Mouse (Mus musculus) kidney, postnatal 0 days (tissue): ENCODE results near the gene Lsm14b. TPM values are rescaled to one million over a fixed set of nuclear protein-coding genes. Genes with fewer than 3 reads are reported as not detected.

Experiments
- ATAC-seq: fragments of 200-750 bp; cut with Nextera tagmentation; replicated peaks from 2 replicates; pipeline ENCODE4 v1.8.0; 2017; ENCODE audit warnings: low read depth, moderate number of reproducible peaks, moderate TSS enrichment, moderate library complexity; ENCODE audit not compliant: low FRiP score
- DNase-seq: peaks from one replicate; pipeline ENCODE4 v3.0.0-alpha.2; 2016; ENCODE audit warnings: low spot score
- H3K27ac ChIP-seq: fragments of 300-500 bp; sonication (generic); 2 replicates; pipeline ENCODE4 v1.5.1; 2014; ENCODE audit warnings: mild to moderate bottlenecking
- H3K27me3 ChIP-seq: fragments of 300-500 bp; sonication (generic); 2 replicates; pipeline ENCODE4 v1.6.1; 2014; ENCODE audit warnings: low read length, mixed read lengths; ENCODE audit not compliant: insufficient read depth
- H3K36me3 ChIP-seq: fragments of 300-500 bp; sonication (generic); 2 replicates; pipeline ENCODE4 v1.6.1; 2014; ENCODE audit warnings: low read length, mixed read lengths; ENCODE audit not compliant: insufficient read depth
- H3K4me1 ChIP-seq: fragments of 300-500 bp; sonication (generic); replicated peaks from 2 replicates; pipeline ENCODE4 v1.6.1; 2014; ENCODE audit warnings: antibody characterized with exemption, low read length, mixed read lengths; ENCODE audit not compliant: insufficient read depth
- H3K4me2 ChIP-seq: fragments of 300-500 bp; sonication (generic); 2 replicates; pipeline ENCODE4 v1.6.1; 2014; ENCODE audit warnings: mild to moderate bottlenecking, low read length, moderate library complexity, mixed read lengths
- H3K4me3 ChIP-seq: fragments of 300-500 bp; sonication (generic); replicated peaks from 2 replicates; pipeline ENCODE4 v1.5.1; 2014; ENCODE audit warnings: low read depth, low read length
- H3K9ac ChIP-seq: fragments of 300-500 bp; sonication (generic); 2 replicates; pipeline ENCODE4 v1.6.1; 2014; ENCODE audit warnings: low read depth, low read length
- H3K9me3 ChIP-seq: fragments of 300-500 bp; sonication (generic); replicated peaks from 2 replicates; pipeline ENCODE4 v1.6.1; 2016; ENCODE audit warnings: low read length, inconsistent platforms, mixed read lengths
- CTCF ChIP-seq: IDR thresholded peaks from 2 replicates; pipeline ENCODE4 v1.5.1; 2016; ENCODE audit warnings: antibody characterized with exemption, low read depth, mild to moderate bottlenecking, moderate library complexity
- WGBS: fragments of 180-500 bp; shearing (Covaris S2); extraction: QIAGEN DNeasy Blood & Tissue Kit; methylation state at CpG from one replicate; pipeline ENCODE4 v1.1.7; 2014; 5-methylcytosine and 5-hydroxymethylcytosine counted together
- polyA plus RNA-seq: library from polyadenylated mRNA; unstranded; fragments of >200 nt; fragmentation: Nextera tagmentation; extraction: Ambion mirVana; gene quantifications from 2 replicates; pipeline ENCODE4 v1.2.1, GENCODE M21; 2015

Lsm14b gene
- polyA plus RNA-seq, 1 experiment from 2014 or later = 9.3 TPM

DNA sequence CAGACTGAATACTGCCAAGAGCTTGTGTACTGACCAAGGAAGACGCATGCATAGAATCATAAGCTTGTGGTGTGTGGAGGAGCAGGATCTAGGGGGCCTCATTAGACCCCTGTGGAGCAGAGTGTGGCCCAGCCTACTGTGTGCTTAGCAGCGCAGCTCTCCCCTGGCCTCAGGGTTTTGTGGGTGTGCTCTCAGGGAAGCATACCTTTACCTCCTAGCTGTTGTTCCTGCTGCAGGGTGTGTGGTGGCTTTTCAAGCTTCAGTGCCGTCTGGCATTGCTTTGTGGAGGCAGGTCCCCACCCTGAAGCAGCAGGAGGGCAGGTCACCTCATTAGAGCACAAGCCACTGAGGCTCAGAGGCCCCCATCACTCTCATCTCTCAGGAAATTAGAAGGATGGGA, 52.8 kb downstream of the Lsm14b start:
- ATAC-seq (no peak), DNase-seq (no peak)
- H3K9ac ChIP-seq = no peak overlapping the region
- TF ChIP-seq CTCF = no peak
- 0 out of 2 replicates have a peak, but pooled peaks cover 3% of the 10 kb centered on the region for H3K36me3 ChIP-seq
- no peak overlapping the region for H3K27ac ChIP-seq
- no peak overlapping the region for H3K4me3 ChIP-seq
- H3K27me3 ChIP-seq = no peaks in the 10 kb centered on the region
- no peak overlapping the region for H3K4me2 ChIP-seq
- H3K9me3 ChIP-seq = no peaks in the 10 kb centered on the region
- 65% methylated on average over 3 of the region's 3 CpGs for WGBS
- H3K4me1 ChIP-seq = no peaks in the 10 kb centered on the region

DNA sequence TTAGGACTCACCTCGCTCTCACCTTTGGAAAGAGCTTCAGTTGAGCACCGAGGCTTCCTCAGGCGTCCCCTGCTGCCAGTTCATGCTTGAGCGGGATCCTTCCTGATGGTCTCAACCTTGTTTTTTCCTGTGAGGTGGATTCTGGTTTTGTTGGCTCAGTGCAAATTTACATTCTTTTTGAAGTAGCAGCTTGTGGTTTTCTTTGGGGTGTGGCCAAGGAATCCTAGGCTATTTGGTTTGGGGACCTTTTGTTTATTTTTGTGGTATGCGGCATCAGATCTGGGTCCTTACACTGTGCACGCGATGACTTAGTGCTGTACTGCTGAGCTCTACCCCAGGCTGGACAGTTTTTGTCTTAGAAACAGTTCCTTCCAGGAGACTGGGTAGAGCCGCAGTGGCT, 55.9 kb downstream of the Lsm14b start:
- no peaks in the 10 kb centered on the region for H3K27me3 ChIP-seq
- no peak for ATAC-seq
- WGBS = 71% methylated on average over 8 of the region's 8 CpGs

DNA sequence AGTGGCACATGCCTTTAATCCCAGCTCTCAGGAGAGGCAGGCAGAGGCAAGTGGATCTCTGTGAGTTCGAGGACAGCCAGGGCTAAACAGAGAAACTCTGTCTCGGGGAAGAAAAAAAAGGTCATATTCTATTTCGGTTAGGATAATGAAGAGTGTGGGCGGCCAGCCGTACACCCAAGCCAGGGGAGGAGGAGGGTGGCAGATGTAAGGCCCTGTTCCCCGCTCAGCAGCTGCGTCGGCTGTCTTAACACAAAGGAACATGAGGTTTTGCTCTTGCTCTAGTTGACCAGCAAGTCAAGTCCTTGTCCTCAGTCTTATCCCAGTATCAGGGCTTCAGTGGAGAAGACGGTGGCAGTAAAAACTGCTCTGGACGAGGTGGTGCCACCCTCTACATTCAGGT, 58.3 kb downstream of the Lsm14b start:
- Histone ChIP-seq H3K27me3 (no peaks in the 10 kb centered on the region), H3K27ac (no peak overlapping the region), H3K4me3 (no peak overlapping the region), H3K9ac (no peak overlapping the region), H3K36me3 (0 out of 2 replicates have a peak, but pooled peaks cover 6% of the 10 kb centered on the region), H3K4me1 (no peaks in the 10 kb centered on the region), H3K9me3 (no peaks in the 10 kb centered on the region), H3K4me2 (no peak overlapping the region)
- no peak for TF ChIP-seq CTCF
- DNase-seq (no peak), ATAC-seq (no peak)
- WGBS = 69% methylated on average over 10 of the region's 10 CpGs

More for the DNA sequence above, 55.9 kb downstream of the Lsm14b start:
- DNase-seq = no peak
- no peak overlapping the region for H3K9ac ChIP-seq
- H3K4me1 ChIP-seq = no peaks in the 10 kb centered on the region
- 0 out of 2 replicates have a peak, but pooled peaks cover 6% of the 10 kb centered on the region for H3K36me3 ChIP-seq
- no peak overlapping the region for H3K4me2 ChIP-seq
- H3K9me3 ChIP-seq = no peaks in the 10 kb centered on the region
- TF ChIP-seq CTCF = no peak
- H3K27ac ChIP-seq = no peak overlapping the region
- no peak overlapping the region for H3K4me3 ChIP-seq

DNA sequence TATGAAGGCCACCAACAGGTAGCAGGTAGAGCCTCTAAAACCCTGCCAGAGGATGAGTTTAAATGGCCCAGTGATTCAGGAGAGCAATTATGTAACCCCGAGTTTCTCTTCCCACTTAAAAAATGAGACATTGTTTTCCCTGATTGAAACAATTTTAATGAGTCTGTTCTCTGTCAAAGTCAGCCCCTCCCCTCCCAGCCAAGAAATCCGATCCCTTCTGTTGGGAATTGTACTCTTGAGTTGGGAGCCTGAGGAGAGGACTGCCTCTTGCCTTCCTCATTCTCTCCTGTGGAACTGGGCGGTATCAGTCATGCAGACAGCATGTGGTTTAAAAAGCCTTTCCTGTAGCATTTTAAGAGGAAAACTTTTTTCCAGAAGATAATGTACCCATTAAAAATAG, 59.8 kb downstream of the Lsm14b start:
- 26% methylated on average over 3 of the region's 3 CpGs for WGBS

More for the DNA sequence above, 59.8 kb downstream of the Lsm14b start:
- Histone ChIP-seq H3K4me2 (no peak overlapping the region), H3K4me3 (no peak overlapping the region), H3K9ac (no peak overlapping the region), H3K4me1 (no peaks in the 10 kb centered on the region), H3K9me3 (no peaks in the 10 kb centered on the region), H3K36me3 (0 out of 2 replicates have a peak, but pooled peaks cover 4% of the 10 kb centered on the region), H3K27me3 (no peaks in the 10 kb centered on the region), H3K27ac (no peak overlapping the region)
- DNase-seq (peak; percentile 44), ATAC-seq (no peak)
- no peak for TF ChIP-seq CTCF

Other genes starting within 250 kb of the Lsm14b start
- gene Taf4, start 48.3 kb upstream of the Lsm14b start, polyA plus RNA-seq = 3.3 and 3.5 TPM in 2 replicates
- 641 and 676 TPM in 2 replicates for gene Psma7, start 17.4 kb downstream of the Lsm14b start, polyA plus RNA-seq
- 3.9 and 4.2 TPM in 2 replicates for gene Ss18l1, start 17.5 kb downstream of the Lsm14b start, polyA plus RNA-seq
- gene Mtg2, start 45.6 kb downstream of the Lsm14b start, polyA plus RNA-seq = 18.6 and 19.3 TPM in 2 replicates
- not detected in 2 replicates for gene Hrh3, start 79.5 kb downstream of the Lsm14b start, polyA plus RNA-seq
- gene Osbpl2, start 94.3 kb downstream of the Lsm14b start, polyA plus RNA-seq = 33.4 and 34.7 TPM in 2 replicates
- 170 and 185 TPM in 2 replicates for gene Adrm1, start 146.5 kb downstream of the Lsm14b start, polyA plus RNA-seq
- 48.6 and 62.4 TPM in 2 replicates for gene Lama5, start 200.9 kb downstream of the Lsm14b start, polyA plus RNA-seq
- gene Rps21, start 232.4 kb downstream of the Lsm14b start, polyA plus RNA-seq = 737 and 848 TPM in 2 replicates
- gene Cables2, start 248.5 kb downstream of the Lsm14b start, polyA plus RNA-seq = 12.0 and 13.1 TPM in 2 replicates